8 mouse cellular contexts compared by ENCODE assay signal in the genomic region with DNA sequence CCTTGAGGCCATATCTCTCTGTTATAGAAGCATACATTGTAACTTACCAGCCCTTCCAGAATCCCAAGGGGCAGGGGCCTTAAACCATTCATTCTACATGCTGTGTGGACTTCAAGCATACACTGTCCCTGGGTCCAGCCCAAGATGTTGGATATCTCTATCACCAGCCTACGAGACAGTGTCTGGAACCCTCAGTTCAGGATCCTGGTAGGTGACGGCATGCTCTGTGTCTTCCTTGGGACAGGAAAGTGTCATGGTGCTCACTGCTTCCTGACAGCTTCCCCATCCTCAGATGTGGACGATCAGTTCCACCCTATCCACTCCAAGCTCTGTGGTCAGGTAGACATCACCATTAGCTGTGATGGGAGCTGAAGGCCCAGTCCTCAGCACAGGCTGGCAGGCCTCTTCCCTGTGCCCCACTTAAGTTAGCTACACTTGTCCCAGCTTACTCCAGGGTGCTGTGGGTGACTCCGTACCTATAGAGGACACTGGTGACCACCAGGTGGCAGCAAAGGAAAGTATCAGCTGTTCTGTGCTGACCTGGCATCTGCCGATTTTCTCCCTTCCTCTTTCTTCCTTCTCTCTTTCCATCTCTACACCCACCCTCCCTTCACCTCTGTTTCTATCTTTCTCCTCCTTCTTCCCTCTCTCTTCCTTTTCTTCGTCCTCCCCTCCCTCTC. TPM values are rescaled to one million over a fixed set of nuclear protein-coding genes. Genes with fewer than 3 reads are reported as not detected.
DNase-seq lines count a peak whose midpoint lies in the region; ATAC-seq and TF ChIP-seq lines count a peak whose summit lies in the region.

No protein-coding gene starts in this region.

- peak; percentile 55 for DNase-seq in ES-E14 (ENCODE audit: low read depth, low spot score)
- peak; percentile 90 for DNase-seq in forebrain, embryonic 14.5 days (ENCODE audit: low spot score)
- peak; percentile 74 to 80 for DNase-seq in heart, postnatal 36 days
- DNase-seq in layer of hippocampus, adult 11-12 months (ENCODE audit: low spot score), result peak; percentile 88
- peak; percentile 44 to 61 for DNase-seq in thymus, postnatal 36 days

- H3K4me1 ChIP-seq in ES-E14 (ENCODE audit: control insufficient read depth in 2 of 2, insufficient read depth in 2 of 2, low read length in 2 of 2, poor library complexity in 1 of 2), result no peaks in the 10 kb centered on the region; a peak in 1 of 4 replicates
- peaks cover 4% of the 10 kb centered on the region; the same call in 1 of the 2 replicates for H3K4me1 ChIP-seq in forebrain, embryonic 14.5 days (ENCODE audit: control insufficient read depth, insufficient read depth, low read length)
- no peaks in the 10 kb centered on the region; the same call in 1 of the 2 replicates for H3K4me1 ChIP-seq in liver, embryonic 16.5 days (ENCODE audit: control insufficient read depth, low read depth, low read length)
- peaks cover 18% of the 10 kb centered on the region for H3K4me1 ChIP-seq in olfactory bulb, adult 2 months (ENCODE audit: control insufficient read depth, insufficient read depth, low read length)

- H3K9ac ChIP-seq in ES-E14 (ENCODE audit: insufficient read depth, low read depth, low read length, poor library complexity, severe bottlenecking), result no peak overlapping the region
- H3K9ac ChIP-seq in forebrain, embryonic 14.5 days (ENCODE audit: low read length), result no peak overlapping the region
- H3K9ac ChIP-seq in liver, embryonic 16.5 days (ENCODE audit: low read depth, low read length), result no peak overlapping the region

- no peaks in the 10 kb centered on the region for H3K36me3 ChIP-seq in ES-E14 (ENCODE audit: control insufficient read depth, insufficient read depth, low read length, poor library complexity, severe bottlenecking)
- H3K36me3 ChIP-seq in forebrain, embryonic 14.5 days (ENCODE audit: control insufficient read depth, insufficient read depth, low read length), result no peaks in the 10 kb centered on the region
- H3K36me3 ChIP-seq in liver, embryonic 16.5 days (ENCODE audit: control insufficient read depth, insufficient read depth), result no peaks in the 10 kb centered on the region

- no peak overlapping the region for H3K27ac ChIP-seq in ES-E14 (ENCODE audit: insufficient read depth, low read depth, low read length, poor library complexity, severe bottlenecking)
- H3K27ac ChIP-seq in forebrain, embryonic 14.5 days (ENCODE audit: low read depth, low read length), result no peak overlapping the region
- H3K27ac ChIP-seq in liver, embryonic 16.5 days (ENCODE audit: low read length), result no peak overlapping the region
- no peak overlapping the region for H3K27ac ChIP-seq in olfactory bulb, adult 2 months (ENCODE audit: insufficient read depth, low read depth, low read length)

- peak; percentile 75; the same call in 1 of the 2 replicates for ATAC-seq in cerebellum, adult (ENCODE audit: insufficient number of reproducible peaks, low FRiP score, low TSS enrichment)
- peak; percentile 88 for ATAC-seq in forebrain, embryonic 14.5 days
- ATAC-seq in liver, embryonic 16.5 days (ENCODE audit: low read depth), result peak; percentile 55

- TF ChIP-seq POLR2A in olfactory bulb, adult 2 months (IDR thresholded peaks at IDR 0.05; ENCODE audit: insufficient read depth, low read depth, low read length), result no peak

- H3K9me3 ChIP-seq in ES-E14 (ENCODE audit: control insufficient read depth, insufficient read depth, low read depth, low read length), result no peaks in the 10 kb centered on the region
- H3K9me3 ChIP-seq in forebrain, embryonic 14.5 days (replicated peaks; ENCODE audit: control insufficient read depth, low read length), result no peaks in the 10 kb centered on the region
- H3K9me3 ChIP-seq in liver, embryonic 16.5 days (replicated peaks; ENCODE audit: control insufficient read depth, low read length), result no peaks in the 10 kb centered on the region

- no peaks in the 10 kb centered on the region for H3K27me3 ChIP-seq in forebrain, embryonic 14.5 days (replicated peaks; ENCODE audit: control insufficient read depth, insufficient read depth, low read length)
- no peaks in the 10 kb centered on the region; the same call in 1 of the 2 replicates for H3K27me3 ChIP-seq in liver, embryonic 16.5 days (ENCODE audit: control insufficient read depth, insufficient read depth, low read depth, low read length)

- no peak overlapping the region for H3K4me3 ChIP-seq in ES-E14 (ENCODE audit: insufficient read depth in 1 of 2, low read depth in 1 of 2, low read length in 2 of 2, poor library complexity in 1 of 2, severe bottlenecking in 1 of 2)
- no peak overlapping the region for H3K4me3 ChIP-seq in forebrain, embryonic 14.5 days (ENCODE audit: low read depth, low read length)
- H3K4me3 ChIP-seq in liver, embryonic 16.5 days (ENCODE audit: low read depth, low read length), result no peak overlapping the region
- H3K4me3 ChIP-seq in olfactory bulb, adult 2 months (ENCODE audit: insufficient read depth, low read depth, low read length), result no peak overlapping the region

- in situ Hi-C loops in ES-E14 (cut with MboI; ENCODE audit: low sequenced_read_pairs in 2 of 2, unreplicated experiment in 2 of 2), result loop anchor here in 1 of 2 experiments (10.0 kb wide), 1 partner anchor 152 kb away; no protein-coding TSS in a partner anchor

- WGBS in forebrain, embryonic 14.5 days, result 31% methylated on average over 6 of the region's 6 CpGs
- WGBS in liver, embryonic 16.5 days (ENCODE audit: insufficient replicate concordance), result 19% methylated on average over 6 of the region's 6 CpGs
- WGBS in olfactory bulb, adult 2 months, result 34% methylated on average over 6 of the region's 6 CpGs

- no peak overlapping the region for H3K4me2 ChIP-seq in forebrain, embryonic 14.5 days (ENCODE audit: low read length)
- H3K4me2 ChIP-seq in liver, embryonic 16.5 days (ENCODE audit: low read depth, low read length), result no peak overlapping the region

- peak; percentile 28; the same call in 1 of the 2 replicates for TF ChIP-seq CTCF in olfactory bulb, adult 2 months (IDR thresholded peaks at IDR 0.05; ENCODE audit: insufficient read depth, low read depth, low read length)

- intact Hi-C loops in heart, postnatal 36 days (cut with DNase I), result loop anchor here (1.0 to 5.0 kb wide), 2 partner anchors 44 to 158 kb away; no protein-coding TSS in a partner anchor

TF ChIP-seq in ES-E14, 5 proteins besides CTCF, POLR2A, EP300 and RAD21:
- TF ChIP-seq ZNF384 (IDR thresholded peaks at IDR 0.05; ENCODE audit: low read depth, low read length) (no peak), HCFC1 (IDR thresholded peaks at IDR 0.05; ENCODE audit: borderline replicate concordance, insufficient read depth, low read length) (no peak), ZC3H11A (IDR thresholded peaks at IDR 0.05; ENCODE audit: borderline replicate concordance, low read depth, low read length) (peak; percentile 76), MAFK (IDR thresholded peaks at IDR 0.05; ENCODE audit: insufficient read depth, low read depth, low read length) (peak; percentile 86)

RNA-seq across cellular contexts. Expression of a gene that starts 19.7 kb away (rescaled TPM):
- total RNA-seq in ES-E14 (2012; rRNA removed), result 0.26 and 0.36 TPM in 2 replicates
- polyA plus RNA-seq in forebrain, embryonic 14.5 days (2014; fragmentation: Nextera tagmentation; extraction: Ambion mirVana), result 1.1 and 1.2 TPM in 2 replicates
- total RNA-seq in heart, postnatal 36 days (2021), result under 1 TPM in 1 of 2 experiments, not detected in 1; 0.17 TPM
- not detected in 2 replicates for polyA plus RNA-seq in liver, embryonic 16.5 days (2015; fragmentation: Nextera tagmentation; extraction: Ambion mirVana)
- not detected in 2 replicates for polyA plus RNA-seq in olfactory bulb, adult 2 months (2012; ENCODE audit: insufficient read depth, insufficient read length, low replicate concordance, missing spikeins)
